Mouse (Mus musculus) testis, adult 2 months (tissue): ENCODE data around the gene Syt5.

Experiments
- CTCF ChIP-seq: fragments of 200-500 bp; IDR thresholded peaks from 2 replicates; pipeline ENCODE4 v1.5.1; 2012; ENCODE audit warnings: low read depth, mild to moderate bottlenecking, inconsistent platforms, low read length, moderate library complexity; ENCODE audit not compliant: control insufficient read depth, insufficient read depth, insufficient replicate concordance
- POLR2A ChIP-seq: fragments of 200-500 bp; IDR thresholded peaks from 2 replicates; pipeline ENCODE4 v1.6.1; 2012; ENCODE audit warnings: low read depth, mild to moderate bottlenecking, inconsistent platforms, low read length, moderate library complexity; ENCODE audit not compliant: control insufficient read depth

GRCm38 (mm10) chr7:4527302-4527689, 20.0 kb downstream of the Syt5 start:
- TF ChIP-seq CTCF (no peak), POLR2A (no peak)
